Mouse (Mus musculus) heart, adult 2 months (tissue): Measurements from ENCODE around the gene AI661453.

ENCODE experiments used
- CTCF ChIP-seq: fragments of 200-600 bp; IDR thresholded peaks from 2 replicates; pipeline ENCODE4 v1.8.1; 2022; ENCODE audit warnings: antibody characterized with exemption, mild to moderate bottlenecking, moderate library complexity
- POLR2A ChIP-seq: fragments of 200-500 bp; IDR thresholded peaks from 2 replicates; pipeline ENCODE4 v1.6.1; 2011; ENCODE audit warnings: mild to moderate bottlenecking, low read depth, low read length, control low read depth; ENCODE audit not compliant: insufficient read depth

DNA sequence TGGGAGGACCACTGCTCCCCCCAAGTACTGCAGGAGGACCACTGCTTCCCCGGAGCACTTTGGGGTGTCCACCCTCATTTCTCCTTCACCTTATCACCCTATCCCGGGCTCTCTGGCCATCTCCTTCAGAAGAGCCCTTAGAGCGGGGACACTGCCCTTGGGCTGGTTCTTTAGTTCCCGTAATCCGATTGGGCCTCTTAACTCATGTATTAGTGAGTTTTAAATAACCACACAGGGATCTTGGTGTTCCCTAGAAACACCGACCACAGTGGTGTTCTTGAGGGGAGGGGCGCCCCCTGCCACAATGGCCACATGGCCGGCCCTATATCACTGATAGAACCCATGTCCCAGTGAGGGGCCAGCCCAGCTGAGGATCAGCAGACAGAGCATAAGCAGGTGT lies 37.3 kb upstream of the AI661453 start:
- TF ChIP-seq POLR2A: no peak
- no peak for TF ChIP-seq CTCF
